Mouse (Mus musculus): ENCODE results near the gene Gm28434. TPM values are rescaled to one million over a fixed set of nuclear protein-coding genes. Genes with fewer than 3 reads are reported as not detected.

The Gm28434 gene
- not detected in 2 replicates for polyA plus RNA-seq (2014; fragmentation: Nextera tagmentation; extraction: Ambion mirVana)

DNA sequence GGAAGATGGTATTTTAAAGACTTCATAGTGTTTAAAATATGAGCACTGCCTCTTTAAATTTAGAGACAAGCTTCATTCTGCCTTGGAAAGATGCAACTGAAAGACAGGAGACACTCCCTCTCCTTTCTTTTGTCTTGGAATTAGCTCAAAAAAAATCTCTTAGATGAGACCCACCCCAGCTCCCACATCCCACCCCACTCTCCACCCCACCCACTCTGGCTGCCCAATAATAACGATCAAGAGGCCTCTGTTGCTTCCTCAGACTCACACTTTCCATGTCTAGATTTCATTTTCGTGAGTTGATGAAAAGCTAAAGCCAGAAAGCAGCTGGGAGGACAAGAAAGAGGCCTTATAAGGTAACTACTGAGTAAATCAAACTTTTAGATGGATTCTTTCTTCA, at the start of gene Gm28434, which contains the start of gene 2310003L06Rik:
Gm28434 (plus strand) TSS at position 317 of the 400 bp plus-strand sequence.
2310003L06Rik (plus strand) TSS at position 259 of the 400 bp plus-strand sequence.
- DNase-seq (ENCODE audit: low spot score) = no peak
- 65% methylated on average over 2 of the region's 2 CpGs for WGBS

DNA sequence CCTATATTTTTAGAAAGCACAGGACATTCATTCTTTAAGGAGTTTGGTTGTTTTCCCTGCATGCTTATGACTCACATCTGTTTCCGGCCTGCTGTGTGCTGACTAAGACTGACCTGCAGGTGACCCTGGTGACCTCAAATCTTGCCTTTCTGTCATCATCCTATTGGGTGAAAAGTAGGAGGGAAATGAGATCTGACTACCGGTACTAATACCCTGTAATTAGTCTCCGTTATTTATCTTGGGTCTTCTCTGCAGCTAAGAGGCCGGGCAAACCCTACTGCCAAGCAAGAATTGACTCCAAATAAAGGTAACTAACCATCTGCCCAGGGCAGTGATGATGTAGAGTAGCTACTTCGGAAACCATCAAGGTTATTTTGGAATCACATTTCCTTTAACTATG, 43.9 kb upstream of the Gm28434 start, which contains the start of gene Csn3:
Csn3 (plus strand) TSS at position 208 of the 400 bp plus-strand sequence.
- Histone ChIP-seq H3K27me3 (ENCODE audit: control insufficient read depth, insufficient read depth, low read length) (no peaks in the 10 kb centered on the region), H3K4me2 (replicated peaks; ENCODE audit: low read depth, low read length) (no peak within 1 kb of the TSS), H3K9ac (ENCODE audit: low read depth, low read length) (no peak within 1 kb of the TSS), H3K4me1 (replicated peaks; ENCODE audit: control insufficient read depth, insufficient read depth, low read length) (no peaks in the 10 kb centered on the region), H3K36me3 (ENCODE audit: control insufficient read depth, insufficient read depth, low read length) (no peaks in the 10 kb centered on the region), H3K4me3 (ENCODE audit: low read depth, low read length) (no peak within 1 kb of the TSS), H3K9me3 (ENCODE audit: control insufficient read depth, low read length) (no peaks in the 10 kb centered on the region), H3K27ac (ENCODE audit: low read depth, low read length) (no peak within 1 kb of the TSS)
- DNase-seq (ENCODE audit: low spot score) (peak; percentile 6), ATAC-seq (ENCODE audit: low FRiP score) (no peak)
- 38% methylated on average over 5 of the region's 5 CpGs for WGBS

More for the DNA sequence above, at the start of gene Gm28434, which contains the start of gene 2310003L06Rik:
- Histone ChIP-seq H3K4me2 (replicated peaks; ENCODE audit: low read depth, low read length) (no peak within 1 kb of the TSS), H3K4me1 (replicated peaks; ENCODE audit: control insufficient read depth, insufficient read depth, low read length) (no peaks in the 10 kb centered on the region), H3K9me3 (ENCODE audit: control insufficient read depth, low read length) (no peaks in the 10 kb centered on the region), H3K27ac (ENCODE audit: low read depth, low read length) (no peak within 1 kb of the TSS), H3K27me3 (ENCODE audit: control insufficient read depth, insufficient read depth, low read length) (no peaks in the 10 kb centered on the region), H3K36me3 (ENCODE audit: control insufficient read depth, insufficient read depth, low read length) (no peaks in the 10 kb centered on the region), H3K9ac (ENCODE audit: low read depth, low read length) (no peak within 1 kb of the TSS), H3K4me3 (ENCODE audit: low read depth, low read length) (no peak within 1 kb of the TSS)
- no peak for ATAC-seq (ENCODE audit: low FRiP score)

DNA sequence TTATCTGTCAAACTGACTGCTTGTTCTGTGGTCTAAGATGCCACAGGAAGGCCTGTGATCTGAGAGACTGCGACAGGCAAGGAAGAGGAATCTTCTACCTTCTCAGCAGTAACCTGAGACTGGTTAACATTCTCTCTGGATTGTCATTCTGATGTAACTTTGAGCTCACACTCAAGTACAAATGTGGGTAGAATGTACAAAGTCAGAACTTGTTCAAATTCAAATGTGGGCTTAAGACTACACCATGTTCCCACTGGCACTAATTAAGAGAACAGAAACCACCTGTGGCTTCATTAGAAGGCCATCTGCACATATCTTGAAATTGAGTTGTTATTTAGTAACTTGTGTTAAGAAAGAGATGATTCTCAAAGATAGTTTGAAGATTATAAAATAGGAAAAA, 37.7 kb upstream of the Gm28434 start:
- H3K9me3 ChIP-seq (ENCODE audit: control insufficient read depth, low read length) = no peaks in the 10 kb centered on the region
- H3K4me3 ChIP-seq (ENCODE audit: low read depth, low read length) = no peak overlapping the region
- no peak for DNase-seq (ENCODE audit: low spot score)
- no peak overlapping the region for H3K9ac ChIP-seq (ENCODE audit: low read depth, low read length)
- WGBS = 49% methylated on average over 1 of the region's 1 CpGs
- no peaks in the 10 kb centered on the region for H3K27me3 ChIP-seq (ENCODE audit: control insufficient read depth, insufficient read depth, low read length)
- H3K4me2 ChIP-seq (replicated peaks; ENCODE audit: low read depth, low read length) = no peak overlapping the region
- H3K27ac ChIP-seq (ENCODE audit: low read depth, low read length) = no peak overlapping the region
- H3K36me3 ChIP-seq (ENCODE audit: control insufficient read depth, insufficient read depth, low read length) = no peaks in the 10 kb centered on the region
- no peaks in the 10 kb centered on the region for H3K4me1 ChIP-seq (replicated peaks; ENCODE audit: control insufficient read depth, insufficient read depth, low read length)
- no peak for ATAC-seq (ENCODE audit: low FRiP score)

DNA sequence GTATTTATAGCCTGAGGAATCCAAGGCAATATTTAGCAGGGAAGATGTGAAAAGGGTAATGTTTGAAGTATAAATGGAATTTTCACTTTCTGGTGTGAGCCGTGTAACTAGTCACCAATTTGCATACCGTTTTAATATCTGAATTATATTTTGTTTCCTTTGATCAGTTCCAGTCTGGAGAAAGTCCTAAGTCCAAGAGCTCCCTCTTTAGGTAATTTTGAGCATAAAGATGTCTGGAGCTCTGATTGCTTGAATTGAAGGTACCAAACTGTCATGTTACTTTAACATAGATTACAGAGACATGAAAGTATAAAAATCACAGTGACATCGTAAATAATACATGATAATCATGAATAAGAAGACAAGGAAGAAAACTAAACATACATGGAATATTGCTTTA, 28.6 kb upstream of the Gm28434 start:
- Histone ChIP-seq H3K4me3 (ENCODE audit: low read depth, low read length) (no peak overlapping the region), H3K36me3 (ENCODE audit: control insufficient read depth, insufficient read depth, low read length) (no peaks in the 10 kb centered on the region), H3K9ac (ENCODE audit: low read depth, low read length) (no peak overlapping the region), H3K27ac (ENCODE audit: low read depth, low read length) (no peak overlapping the region), H3K27me3 (ENCODE audit: control insufficient read depth, insufficient read depth, low read length) (no peaks in the 10 kb centered on the region), H3K4me1 (replicated peaks; ENCODE audit: control insufficient read depth, insufficient read depth, low read length) (no peaks in the 10 kb centered on the region), H3K9me3 (ENCODE audit: control insufficient read depth, low read length) (no peaks in the 10 kb centered on the region), H3K4me2 (replicated peaks; ENCODE audit: low read depth, low read length) (no peak overlapping the region)
- WGBS = 57% methylated on average over 3 of the region's 3 CpGs
- ATAC-seq (ENCODE audit: low FRiP score) (no peak), DNase-seq (ENCODE audit: low spot score) (no peak)

DNA sequence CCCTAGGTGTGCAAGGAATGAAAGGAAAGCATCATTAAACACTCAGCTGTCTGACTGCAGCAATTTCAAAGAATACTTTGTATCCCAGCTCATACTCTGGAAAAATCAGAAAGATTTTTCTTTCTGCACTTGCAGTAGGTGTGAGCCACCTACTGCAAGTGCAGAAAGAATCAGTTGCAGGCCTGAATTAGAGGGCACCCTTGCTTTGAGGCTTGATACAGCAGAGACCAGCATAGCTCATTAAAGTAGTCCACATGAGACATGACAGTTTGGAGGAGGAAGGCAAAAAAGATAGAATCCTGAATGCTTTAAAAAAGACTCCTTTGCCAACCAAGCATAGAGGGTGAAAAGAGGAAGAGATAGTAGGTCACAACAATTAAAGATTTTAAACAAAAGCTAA, 26.8 kb upstream of the Gm28434 start:
- Histone ChIP-seq H3K27me3 (ENCODE audit: control insufficient read depth, insufficient read depth, low read length) (no peaks in the 10 kb centered on the region), H3K4me1 (replicated peaks; ENCODE audit: control insufficient read depth, insufficient read depth, low read length) (no peaks in the 10 kb centered on the region), H3K27ac (ENCODE audit: low read depth, low read length) (no peak overlapping the region), H3K4me3 (ENCODE audit: low read depth, low read length) (no peak overlapping the region), H3K4me2 (replicated peaks; ENCODE audit: low read depth, low read length) (no peak overlapping the region), H3K9ac (ENCODE audit: low read depth, low read length) (no peak overlapping the region), H3K9me3 (ENCODE audit: control insufficient read depth, low read length) (no peaks in the 10 kb centered on the region), H3K36me3 (ENCODE audit: control insufficient read depth, insufficient read depth, low read length) (no peaks in the 10 kb centered on the region)
- ATAC-seq (ENCODE audit: low FRiP score) (no peak), DNase-seq (ENCODE audit: low spot score) (no peak)

DNA sequence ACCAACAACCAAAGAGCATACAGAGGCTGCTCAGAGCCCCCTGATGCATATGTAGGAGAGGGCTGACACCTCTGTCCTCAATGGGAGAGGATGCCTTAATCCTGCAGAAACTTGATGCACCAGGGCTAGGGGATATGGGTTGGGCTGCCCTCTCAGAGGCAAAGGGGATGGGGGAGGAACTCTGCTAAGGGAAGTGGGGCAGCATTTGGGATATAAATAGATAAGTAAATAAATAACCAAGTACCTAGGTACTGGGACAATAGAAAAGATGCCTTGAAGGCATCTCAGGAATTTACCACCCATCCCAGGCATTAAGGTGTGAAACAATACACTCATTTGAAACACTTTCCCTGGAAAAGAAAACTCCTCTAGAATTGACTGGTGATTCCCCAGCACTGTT, 17.5 kb upstream of the Gm28434 start:
- ATAC-seq (ENCODE audit: low FRiP score) (no peak), DNase-seq (ENCODE audit: low spot score) (no peak)
- H3K9me3 ChIP-seq (ENCODE audit: control insufficient read depth, low read length) = no peaks in the 10 kb centered on the region
- H3K27me3 ChIP-seq (ENCODE audit: control insufficient read depth, insufficient read depth, low read length) = no peaks in the 10 kb centered on the region
- no peak overlapping the region for H3K9ac ChIP-seq (ENCODE audit: low read depth, low read length)
- no peaks in the 10 kb centered on the region for H3K36me3 ChIP-seq (ENCODE audit: control insufficient read depth, insufficient read depth, low read length)
- no peak overlapping the region for H3K4me3 ChIP-seq (ENCODE audit: low read depth, low read length)
- no peak overlapping the region for H3K27ac ChIP-seq (ENCODE audit: low read depth, low read length)
- H3K4me2 ChIP-seq (replicated peaks; ENCODE audit: low read depth, low read length) = no peak overlapping the region
- no peaks in the 10 kb centered on the region for H3K4me1 ChIP-seq (replicated peaks; ENCODE audit: control insufficient read depth, insufficient read depth, low read length)

DNA sequence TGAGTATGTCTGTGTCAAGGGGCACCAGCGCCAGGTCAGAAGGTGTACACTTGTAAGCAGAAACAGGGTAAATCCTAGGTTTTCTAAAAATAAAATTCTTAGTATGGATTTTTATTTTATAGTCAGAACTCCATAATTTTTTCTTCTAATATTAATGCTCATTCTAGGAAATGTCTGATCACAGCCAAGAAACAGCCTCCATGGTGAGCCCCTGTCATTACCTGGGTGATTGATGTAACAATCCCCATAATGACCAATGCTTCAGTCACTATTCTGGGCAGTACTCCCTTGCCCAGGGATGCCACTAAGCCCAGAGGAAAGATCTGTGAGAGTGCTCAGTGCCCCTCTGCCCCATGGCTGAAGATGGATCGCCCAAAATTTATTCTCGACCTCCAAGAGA, 9.8 kb downstream of the Gm28434 start, which contains the start of gene Cabs1:
Cabs1 (plus strand) TSS at position 301 of the 400 bp plus-strand sequence.
- 87% methylated on average over 3 of the region's 3 CpGs for WGBS
- Histone ChIP-seq H3K9ac (ENCODE audit: low read depth, low read length) (no peak within 1 kb of the TSS), H3K27ac (ENCODE audit: low read depth, low read length) (no peak within 1 kb of the TSS), H3K9me3 (ENCODE audit: control insufficient read depth, low read length) (no peaks in the 10 kb centered on the region), H3K4me3 (ENCODE audit: low read depth, low read length) (no peak within 1 kb of the TSS), H3K36me3 (ENCODE audit: control insufficient read depth, insufficient read depth, low read length) (no peaks in the 10 kb centered on the region), H3K4me1 (replicated peaks; ENCODE audit: control insufficient read depth, insufficient read depth, low read length) (no peaks in the 10 kb centered on the region), H3K27me3 (ENCODE audit: control insufficient read depth, insufficient read depth, low read length) (no peaks in the 10 kb centered on the region), H3K4me2 (replicated peaks; ENCODE audit: low read depth, low read length) (no peak within 1 kb of the TSS)
- DNase-seq (ENCODE audit: low spot score) (no peak), ATAC-seq (ENCODE audit: low FRiP score) (no peak)

DNA sequence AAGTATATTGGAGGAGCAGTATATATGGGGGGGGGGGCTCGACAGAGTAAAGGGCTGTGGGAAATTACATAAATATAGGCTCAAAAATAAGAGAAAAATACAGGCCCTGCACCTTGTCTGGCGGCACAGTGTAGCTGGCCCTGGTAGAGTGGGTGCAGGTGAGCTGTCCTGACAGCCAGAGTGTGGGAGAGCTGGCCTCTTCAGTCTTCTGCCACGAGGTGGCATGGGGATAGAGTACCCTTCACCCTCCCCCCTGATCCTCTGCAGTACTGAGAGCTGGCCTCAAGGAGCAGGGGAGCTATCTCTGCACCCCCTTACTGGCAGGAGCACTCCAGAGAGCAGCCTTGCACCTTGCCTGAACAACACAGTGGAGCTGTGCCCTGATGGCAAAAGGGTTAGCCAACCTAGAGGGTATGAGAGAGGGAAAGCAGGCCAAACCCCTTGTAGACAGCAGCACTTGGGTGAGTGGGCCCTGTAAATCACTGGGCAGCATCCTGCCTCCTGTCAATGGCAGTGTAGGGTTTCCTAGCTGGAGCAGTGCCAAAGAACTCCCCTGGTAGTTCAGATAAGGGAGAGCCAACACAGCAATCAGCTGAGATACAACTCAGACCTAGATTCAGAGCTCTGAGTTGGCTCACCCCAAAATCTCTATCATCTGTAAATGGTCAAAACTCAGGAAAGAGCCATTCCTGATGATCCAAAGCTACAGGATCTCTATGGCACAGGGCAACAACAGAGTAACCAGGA, 13.3 kb downstream of the Gm28434 start:
- no peak for DNase-seq (ENCODE audit: low spot score)
- ATAC-seq (ENCODE audit: low FRiP score) = peak; percentile 41; the same call in 1 of the 2 replicates
- no peaks in the 10 kb centered on the region for H3K4me1 ChIP-seq (replicated peaks; ENCODE audit: control insufficient read depth, insufficient read depth, low read length)
- no peaks in the 10 kb centered on the region for H3K27me3 ChIP-seq (ENCODE audit: control insufficient read depth, insufficient read depth, low read length)
- H3K27ac ChIP-seq (ENCODE audit: low read depth, low read length) = no peak overlapping the region
- H3K4me2 ChIP-seq (replicated peaks; ENCODE audit: low read depth, low read length) = no peak overlapping the region
- no peak overlapping the region for H3K4me3 ChIP-seq (ENCODE audit: low read depth, low read length)
- H3K9ac ChIP-seq (ENCODE audit: low read depth, low read length) = no peak overlapping the region
- H3K9me3 ChIP-seq (ENCODE audit: control insufficient read depth, low read length) = no peaks in the 10 kb centered on the region
- 58% methylated on average over 3 of the region's 3 CpGs for WGBS
- no peaks in the 10 kb centered on the region for H3K36me3 ChIP-seq (ENCODE audit: control insufficient read depth, insufficient read depth, low read length)

DNA sequence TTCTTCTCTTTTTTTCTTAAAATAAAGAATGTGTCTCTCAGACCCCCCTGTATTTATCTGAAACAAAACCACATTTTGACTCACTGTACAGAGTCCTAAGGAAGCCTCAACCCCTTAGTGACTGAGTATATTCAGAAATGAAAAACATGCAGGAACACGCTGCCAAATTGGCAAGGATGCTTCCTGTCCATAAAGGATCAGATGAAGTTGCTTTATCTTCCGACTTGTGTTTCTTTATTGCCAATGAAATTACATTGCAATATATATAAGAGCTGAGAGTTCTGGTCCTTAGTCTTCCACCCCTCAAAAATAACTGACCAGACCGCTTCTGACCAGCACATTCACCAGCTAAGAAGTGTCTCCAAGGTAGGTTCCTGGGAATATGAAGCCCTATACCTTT, 32.9 kb downstream of the Gm28434 start, which contains the start of gene Smr3a:
Smr3a (plus strand) TSS at position 301 of the 400 bp plus-strand sequence.
- WGBS = 89% methylated on average over 3 of the region's 3 CpGs
- H3K9me3 ChIP-seq (ENCODE audit: control insufficient read depth, low read length) = no peaks in the 10 kb centered on the region
- H3K9ac ChIP-seq (ENCODE audit: low read depth, low read length) = no peak within 1 kb of the TSS
- ATAC-seq (ENCODE audit: low FRiP score) (no peak), DNase-seq (ENCODE audit: low spot score) (no peak)
- H3K4me2 ChIP-seq (replicated peaks; ENCODE audit: low read depth, low read length) = no peak within 1 kb of the TSS
- H3K36me3 ChIP-seq (ENCODE audit: control insufficient read depth, insufficient read depth, low read length) = no peaks in the 10 kb centered on the region
- H3K4me1 ChIP-seq (replicated peaks; ENCODE audit: control insufficient read depth, insufficient read depth, low read length) = no peaks in the 10 kb centered on the region
- H3K27ac ChIP-seq (ENCODE audit: low read depth, low read length) = no peak within 1 kb of the TSS
- no peaks in the 10 kb centered on the region for H3K27me3 ChIP-seq (ENCODE audit: control insufficient read depth, insufficient read depth, low read length)
- H3K4me3 ChIP-seq (ENCODE audit: low read depth, low read length) = no peak within 1 kb of the TSS
